Mouse (Mus musculus): ENCODE measurements around the gene Irak1bp1.

The Irak1bp1 gene

DNA sequence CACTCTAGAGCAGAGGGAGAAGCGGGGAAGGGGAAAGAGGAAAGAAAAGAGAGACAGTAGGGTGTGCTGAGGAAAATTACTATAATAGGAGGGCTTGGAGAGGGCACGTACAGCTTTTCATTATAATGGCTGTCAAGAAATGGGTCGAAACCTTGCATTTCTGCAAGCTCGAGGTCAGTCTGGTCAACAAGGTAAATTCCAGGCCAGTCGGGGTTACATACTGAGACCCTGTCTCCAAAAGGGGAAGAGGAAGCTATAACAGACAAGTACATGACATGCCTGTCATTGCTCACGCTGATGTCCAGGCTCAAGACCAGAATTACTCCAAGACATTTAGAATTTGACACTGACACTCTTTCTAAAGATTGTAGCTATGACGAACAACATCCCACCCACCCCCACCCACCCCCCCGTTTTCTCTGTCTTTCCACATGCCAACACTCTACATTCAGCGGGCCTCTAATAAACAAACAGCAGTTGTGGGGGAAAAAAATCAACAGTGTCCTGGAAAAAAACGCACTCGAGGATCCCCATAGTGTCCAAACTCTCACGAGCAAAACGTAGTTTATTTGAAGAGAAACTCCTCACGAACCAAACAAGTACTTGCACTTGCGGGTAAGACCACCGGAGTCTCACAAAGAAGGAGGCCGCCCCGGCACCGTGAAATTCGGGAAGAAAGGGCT is at the start of gene Irak1bp1:
Gene Irak1bp1, plus strand, starts transcription at position 534 of the 683 bp plus-strand sequence.
- no peak for TF ChIP-seq GATA4 (IDR thresholded peaks at IDR 0.05; ENCODE audit: insufficient replicate concordance, low read length)

DNA sequence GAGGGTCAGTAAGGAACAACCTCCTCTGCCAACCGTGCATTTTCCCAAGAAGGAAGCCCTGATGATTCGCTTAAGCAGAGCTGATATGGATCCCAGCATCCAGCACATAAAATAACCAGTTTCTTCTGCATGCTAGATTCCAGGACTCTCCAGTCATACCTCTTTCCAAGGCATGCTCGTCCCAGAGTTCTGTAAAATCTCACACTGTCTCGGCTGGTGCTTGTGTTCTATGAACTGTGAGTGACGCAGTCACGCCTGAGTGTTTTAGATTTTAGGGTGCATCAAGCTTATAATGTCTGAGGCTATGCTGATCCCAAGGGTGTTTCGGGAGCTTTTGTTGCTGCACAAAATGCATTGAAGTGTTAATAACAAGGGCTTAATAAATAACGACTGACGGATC is 41.0 kb upstream of the Irak1bp1 start:
- no peak for TF ChIP-seq GATA4 (IDR thresholded peaks at IDR 0.05; ENCODE audit: insufficient replicate concordance, low read length)

DNA sequence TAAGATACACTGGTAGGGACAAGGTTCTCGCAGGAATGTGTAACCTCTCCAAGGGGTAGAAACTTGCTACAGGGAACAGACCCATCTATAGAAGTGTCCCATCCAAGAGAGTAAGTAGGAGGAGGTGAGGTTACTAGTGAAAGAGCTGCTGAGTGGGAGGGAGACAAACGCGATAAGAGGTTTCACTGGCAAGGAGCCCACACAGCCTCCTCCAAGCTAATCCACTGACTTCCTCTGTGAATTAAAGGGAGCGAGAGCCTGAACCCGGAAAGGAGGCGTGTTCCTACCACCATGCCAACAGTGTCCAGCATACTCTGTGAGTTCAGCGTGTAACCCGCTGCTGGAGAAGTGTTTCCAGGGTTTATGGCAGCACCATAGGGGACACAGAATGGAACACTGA is 29.0 kb upstream of the Irak1bp1 start:
- TF ChIP-seq GATA4 (IDR thresholded peaks at IDR 0.05; ENCODE audit: insufficient replicate concordance, low read length), result no peak

DNA sequence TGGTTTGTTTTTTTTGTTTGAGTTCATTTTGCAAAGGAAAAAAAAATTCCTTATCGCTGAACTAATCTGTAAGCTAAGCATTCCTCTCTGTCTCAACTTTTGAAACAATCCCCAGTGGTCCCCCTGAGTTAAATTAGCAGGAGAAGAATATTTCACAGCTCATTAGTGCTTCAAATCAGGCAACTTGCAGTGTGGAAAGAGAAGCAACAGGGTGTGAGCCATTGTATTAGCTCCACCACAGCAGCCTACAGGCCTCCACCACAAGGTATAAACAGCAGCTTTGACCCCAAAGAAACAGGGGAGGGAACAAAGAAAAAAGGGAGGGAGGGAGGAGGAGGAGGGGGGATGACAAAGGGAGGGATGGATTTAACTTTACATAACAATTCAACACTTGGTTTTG is 22.2 kb upstream of the Irak1bp1 start:
- TF ChIP-seq GATA4 (IDR thresholded peaks at IDR 0.05; ENCODE audit: insufficient replicate concordance, low read length), result no peak

DNA sequence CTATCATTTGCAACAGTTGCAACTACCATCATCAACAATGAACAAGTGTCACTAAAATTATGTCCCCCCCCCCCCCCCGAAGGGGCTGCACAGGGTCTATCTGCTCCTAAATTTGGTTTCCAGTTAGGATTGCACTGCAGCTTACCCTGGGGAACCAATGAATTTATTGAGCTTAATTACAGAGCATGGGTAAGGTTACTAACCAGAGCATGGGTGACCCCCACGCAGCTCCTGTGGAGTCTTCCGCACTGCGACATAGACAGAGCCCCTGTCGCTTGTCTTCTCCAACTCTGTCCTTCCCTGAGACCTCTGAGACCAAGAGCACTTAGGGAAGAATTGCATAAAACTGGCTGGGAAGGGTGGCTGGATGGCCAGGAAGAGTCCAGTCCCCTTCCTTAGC is 21.7 kb upstream of the Irak1bp1 start:
- TF ChIP-seq GATA4 (IDR thresholded peaks at IDR 0.05; ENCODE audit: insufficient replicate concordance, low read length), result no peak

DNA sequence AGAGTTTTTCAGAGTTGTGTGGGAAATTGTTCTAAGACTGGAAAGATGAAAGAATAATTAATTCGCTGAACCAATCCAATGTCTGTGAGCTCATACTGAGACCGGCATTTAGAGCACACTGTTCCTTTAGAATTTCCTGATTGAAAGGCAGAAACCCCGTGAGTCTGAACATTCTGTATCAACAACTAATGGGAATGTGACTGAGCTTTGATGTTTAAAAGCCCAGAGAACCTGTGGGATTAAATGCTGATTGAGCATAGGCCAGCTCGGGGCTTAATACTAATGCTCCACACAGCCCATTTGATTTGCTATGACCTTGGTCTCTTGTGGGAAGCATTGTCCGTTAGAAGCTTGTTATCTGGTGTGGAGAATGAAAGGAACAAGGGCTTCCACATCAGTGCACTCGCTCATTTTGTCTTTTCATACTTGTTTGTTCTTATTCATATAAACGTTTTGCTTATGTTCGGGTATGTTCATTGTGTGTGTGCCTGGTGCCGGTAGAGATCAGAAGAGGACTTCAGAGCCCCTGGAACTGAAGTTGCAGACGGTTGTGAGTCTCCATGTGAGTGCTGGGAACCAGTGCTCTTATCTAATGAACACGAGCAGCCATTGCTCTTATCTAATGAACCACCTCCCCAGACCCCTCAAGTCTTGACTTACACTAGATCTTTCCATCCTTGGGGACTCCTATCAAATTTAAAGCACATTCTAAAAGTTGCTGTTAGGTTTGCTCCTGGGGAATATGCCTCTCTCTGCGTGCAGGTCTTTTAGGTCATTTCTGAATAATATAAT is 17.0 kb upstream of the Irak1bp1 start:
- TF ChIP-seq GATA4 (IDR thresholded peaks at IDR 0.05; ENCODE audit: insufficient replicate concordance, low read length), result no peak

DNA sequence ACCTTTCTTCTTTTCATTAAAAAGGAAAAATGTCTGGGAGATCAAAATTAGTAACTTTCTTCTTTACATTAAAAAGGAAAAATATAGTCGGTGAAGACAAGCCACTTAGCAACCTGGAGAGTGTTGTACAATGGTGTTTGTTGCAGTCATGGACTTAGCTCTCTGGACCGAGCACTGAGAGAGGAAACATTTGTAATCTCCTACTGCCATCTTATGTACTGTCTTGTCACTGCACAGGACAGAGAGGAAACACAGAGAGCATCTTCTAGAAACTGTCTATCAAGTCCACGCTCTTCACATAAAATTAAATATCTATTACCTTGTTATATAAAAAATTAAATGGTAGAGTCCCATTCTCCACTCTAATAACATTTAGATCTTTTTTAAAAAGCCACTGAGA is 14.8 kb upstream of the Irak1bp1 start:
- TF ChIP-seq GATA4 (IDR thresholded peaks at IDR 0.05; ENCODE audit: insufficient replicate concordance, low read length), result no peak

DNA sequence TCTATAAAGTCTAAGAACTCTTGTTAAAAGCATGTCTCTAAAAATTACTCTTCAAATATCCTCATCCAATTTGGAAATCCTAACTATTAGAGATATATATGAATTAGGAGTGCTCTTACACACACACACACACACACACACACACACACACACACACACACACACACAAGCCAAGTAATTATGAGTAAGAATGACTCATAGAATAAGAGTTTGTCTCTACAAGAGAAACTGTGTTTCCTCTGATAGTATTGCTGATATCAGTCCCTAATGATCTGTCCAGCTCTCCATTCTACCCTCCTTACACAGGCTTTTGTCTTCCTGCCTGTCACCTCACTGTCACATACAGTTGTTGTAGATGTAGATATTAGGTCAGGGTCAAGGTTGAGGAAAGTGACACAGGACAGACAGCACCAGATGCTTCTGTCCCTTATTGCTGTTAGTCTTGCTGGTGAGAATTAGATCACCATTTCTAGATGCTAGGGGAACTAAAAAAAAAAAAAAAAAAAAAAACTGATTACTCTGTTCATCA is 14.0 kb upstream of the Irak1bp1 start:
- TF ChIP-seq GATA4 (IDR thresholded peaks at IDR 0.05; ENCODE audit: insufficient replicate concordance, low read length), result no peak

DNA sequence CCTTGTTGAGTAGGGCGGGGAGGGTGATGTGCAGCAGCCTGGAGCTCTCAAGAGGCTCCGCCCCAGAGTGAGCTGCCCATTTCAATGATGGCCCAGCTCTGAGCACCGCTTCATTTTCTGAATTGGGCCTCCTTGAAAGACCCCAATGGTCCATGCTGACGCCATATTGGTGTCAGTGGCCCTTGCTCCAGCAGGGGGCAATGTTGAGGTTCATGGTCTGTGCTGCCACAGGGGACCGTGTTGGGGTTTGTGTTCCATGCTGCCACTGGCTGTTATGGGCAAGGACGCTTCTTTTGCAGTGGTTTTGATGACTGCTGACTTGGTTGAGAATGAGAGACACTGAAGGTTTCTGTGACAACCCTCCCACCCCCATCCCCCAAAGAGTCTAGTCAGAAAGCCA is 2.9 kb upstream of the Irak1bp1 start:
- no peak for TF ChIP-seq GATA4 (IDR thresholded peaks at IDR 0.05; ENCODE audit: insufficient replicate concordance, low read length)

DNA sequence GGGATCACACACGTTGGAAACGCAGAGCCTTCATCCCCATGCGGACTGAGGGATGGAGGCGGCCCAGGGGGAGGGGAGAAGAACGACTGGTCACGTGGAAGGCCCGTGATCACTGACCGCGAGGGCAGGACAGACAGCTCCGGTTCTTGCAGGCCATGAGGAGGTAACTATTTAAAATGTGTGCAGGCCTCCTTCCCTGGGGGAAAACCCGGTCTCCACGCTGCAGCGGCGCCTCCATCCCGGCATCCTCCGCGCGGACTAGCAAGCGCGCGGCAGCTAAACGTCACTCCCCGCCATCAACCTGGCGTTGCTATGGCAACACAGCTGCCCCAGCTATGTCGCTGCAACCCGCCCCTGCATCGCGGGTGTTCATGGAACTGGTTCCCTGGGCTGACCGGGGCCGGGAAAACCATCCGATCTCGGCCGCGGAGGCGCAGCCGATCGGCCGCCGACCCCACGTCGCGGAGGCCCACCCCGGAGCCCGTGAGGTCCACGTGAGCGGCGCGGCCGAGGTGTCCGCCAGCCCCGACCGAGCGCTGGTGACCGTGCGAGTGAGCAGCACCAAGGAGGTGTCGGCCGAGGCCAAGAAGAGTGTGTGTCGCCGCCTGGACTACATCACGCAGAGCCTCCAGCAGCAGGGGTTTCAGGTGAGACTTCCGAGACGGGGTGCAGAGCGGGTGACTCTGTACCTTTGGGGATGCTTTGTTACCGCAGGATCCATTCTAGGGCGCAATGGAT is 522 bp downstream of the Irak1bp1 start:
- TF ChIP-seq GATA4 (IDR thresholded peaks at IDR 0.05; ENCODE audit: insufficient replicate concordance, low read length), result no peak

DNA sequence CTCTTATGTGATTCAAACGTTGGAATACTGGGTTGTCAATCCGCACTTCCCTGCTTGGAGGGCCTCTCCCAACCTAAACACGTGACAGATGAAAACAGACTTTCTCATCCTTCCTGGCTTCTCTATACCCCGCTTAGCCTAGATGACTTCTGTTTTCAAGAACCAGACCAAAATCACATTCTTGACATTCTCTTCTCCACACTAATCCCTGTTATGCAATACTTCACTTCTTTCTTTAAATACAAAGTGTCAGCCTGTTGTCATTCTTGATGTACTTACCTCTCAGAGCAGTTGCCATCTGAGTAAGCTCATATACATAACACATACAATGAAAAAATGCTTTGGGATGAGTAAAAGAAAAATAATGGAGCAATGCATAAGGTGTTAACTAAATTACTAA is 2.6 kb downstream of the Irak1bp1 start:
- TF ChIP-seq GATA4 (IDR thresholded peaks at IDR 0.05; ENCODE audit: insufficient replicate concordance, low read length), result no peak

DNA sequence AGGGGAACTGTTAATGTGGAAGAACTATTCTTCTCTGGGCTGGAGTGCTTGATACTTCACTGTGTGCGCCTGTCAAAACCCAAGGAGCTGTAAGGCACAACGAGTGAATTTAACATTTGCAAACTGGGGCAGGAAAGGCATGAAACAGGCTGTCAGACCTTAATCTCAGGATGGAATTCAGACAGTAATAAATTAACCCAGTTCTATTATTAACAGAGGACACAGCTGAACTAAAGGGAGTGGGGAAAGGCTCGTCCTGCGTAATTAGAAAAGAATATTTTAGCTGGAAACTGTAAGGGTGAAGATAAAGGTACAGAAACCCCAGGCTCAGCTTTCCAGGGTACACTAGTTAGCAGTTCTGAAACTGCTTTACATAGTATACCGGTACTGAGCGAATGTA is 6.6 kb downstream of the Irak1bp1 start:
- no peak for TF ChIP-seq GATA4 (IDR thresholded peaks at IDR 0.05; ENCODE audit: insufficient replicate concordance, low read length)

DNA sequence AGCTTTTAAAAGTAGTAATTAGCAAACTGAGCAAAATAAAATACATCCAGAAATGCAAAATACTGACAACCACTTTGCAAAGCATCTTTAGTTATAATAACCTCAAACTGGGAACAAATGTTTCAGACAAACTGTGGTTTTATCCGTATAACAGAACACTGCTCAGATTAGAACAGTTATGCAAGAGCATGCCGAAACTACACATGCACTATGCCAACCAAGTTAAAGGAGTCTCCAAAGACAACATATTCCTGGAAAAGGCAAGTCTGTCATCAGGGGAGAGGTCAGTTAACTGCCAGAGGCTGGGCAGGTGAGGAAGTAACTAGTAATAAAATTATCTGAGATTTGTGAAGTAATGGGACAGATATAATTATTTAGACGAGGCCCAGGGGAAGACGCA is 13.3 kb downstream of the Irak1bp1 start:
- TF ChIP-seq GATA4 (IDR thresholded peaks at IDR 0.05; ENCODE audit: insufficient replicate concordance, low read length), result no peak

DNA sequence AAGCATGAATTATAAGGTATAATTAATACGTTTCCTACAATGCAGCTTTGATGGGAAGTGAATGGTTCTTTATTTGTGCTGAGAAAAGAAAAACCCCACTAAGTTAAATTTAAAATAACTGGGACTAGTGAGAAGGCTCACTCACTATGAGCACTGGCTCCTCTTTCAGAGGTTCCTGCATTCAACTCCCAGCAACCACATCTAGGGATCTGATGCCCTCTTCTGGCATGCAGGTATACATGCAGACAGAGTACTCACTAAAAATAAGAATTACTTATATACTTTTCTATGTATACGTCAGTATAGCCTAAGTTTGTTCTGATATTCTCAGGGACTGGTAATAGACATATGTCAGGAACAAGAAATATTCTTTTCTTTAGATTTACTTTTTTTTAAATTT is 24.7 kb downstream of the Irak1bp1 start:
- TF ChIP-seq GATA4 (IDR thresholded peaks at IDR 0.05; ENCODE audit: insufficient replicate concordance, low read length), result no peak

DNA sequence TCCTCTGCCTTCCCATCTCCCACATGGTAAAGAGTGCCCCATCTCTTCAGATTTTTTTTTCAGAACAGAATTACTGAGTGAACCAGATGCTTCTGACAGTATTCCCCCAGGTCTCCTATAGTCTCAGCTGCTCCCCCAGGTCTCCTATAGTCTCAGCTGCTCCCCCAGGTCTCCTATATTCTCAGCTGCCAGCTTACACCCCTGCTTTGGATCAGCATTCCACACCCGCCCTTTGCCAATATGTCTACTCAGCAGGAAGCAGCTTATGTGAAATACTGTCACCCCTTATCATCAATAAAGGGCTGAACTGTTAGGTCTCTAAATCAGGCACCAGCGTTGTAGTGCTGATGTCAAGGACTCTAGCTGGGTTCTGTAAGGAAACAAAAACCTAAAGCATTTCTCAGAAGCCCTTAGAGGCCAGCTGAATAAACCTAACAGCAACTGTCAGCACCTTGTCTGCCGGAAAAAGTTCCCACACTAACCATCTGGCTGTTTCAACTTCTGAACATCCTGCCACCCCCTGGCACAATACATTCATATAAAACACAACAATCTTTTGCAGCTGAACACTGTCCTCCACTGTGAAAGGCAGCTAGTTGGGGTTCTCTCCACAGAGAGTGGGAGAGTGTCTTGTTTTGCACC is 25.8 kb downstream of the Irak1bp1 start:
- TF ChIP-seq GATA4 (IDR thresholded peaks at IDR 0.05; ENCODE audit: insufficient replicate concordance, low read length), result no peak
